Mouse (Mus musculus) CH12.LX (cell line): ENCODE results near the gene Actl10. TPM values are rescaled to one million over a fixed set of nuclear protein-coding genes. Genes with fewer than 3 reads are reported as not detected.

Source experiments
- DNase-seq: peaks from one replicate; pipeline ENCODE4 v3.0.0-alpha.2; 2013; ENCODE audit errors: extremely low read depth
- H3K27ac ChIP-seq: 2 replicates; pipeline ENCODE4 v1.5.1; 2012; ENCODE audit warnings: low read depth, mild to moderate bottlenecking, control low read depth, moderate library complexity; ENCODE audit not compliant: insufficient read depth
- H3K27me3 ChIP-seq: replicated peaks from 2 replicates; pipeline ENCODE3; 2012; ENCODE audit warnings: inconsistent platforms
- H3K36me3 ChIP-seq, 2 experiments: replicated peaks in 1 of 2; 2 replicates each; pipeline versions ENCODE3 to v1.6.1; 2012; ENCODE audit warnings: inconsistent platforms in 1 of 2, low read length in 1 of 2, mild to moderate bottlenecking in 1 of 2, mixed read lengths in 1 of 2, moderate library complexity in 1 of 2; ENCODE audit not compliant: control insufficient read depth in 1 of 2, insufficient read depth in 1 of 2
- H3K4me1 ChIP-seq, 2 experiments: 2 replicates each; pipeline ENCODE4 v1.6.1; 2012; ENCODE audit warnings: inconsistent platforms in 1 of 2, moderate library complexity in 1 of 2; ENCODE audit not compliant: insufficient read depth in 2 of 2, control insufficient read depth in 1 of 2
- H3K4me2 ChIP-seq: 2 replicates; pipeline ENCODE4 v1.6.1; 2012; ENCODE audit warnings: low read depth, mild to moderate bottlenecking, control low read depth; ENCODE audit not compliant: poor library complexity, insufficient read depth, severe bottlenecking
- H3K4me3 ChIP-seq, 3 experiments: fragments of 150-350 bp in 1 of 3; sonication (generic) in 1 of 3; replicated peaks in 1 of 3; 2 replicates each; pipeline versions ENCODE3 to v1.5.1; 2011 to 2012; ENCODE audit warnings: low read depth in 2 of 3, low read length in 2 of 3, mild to moderate bottlenecking in 2 of 3, moderate library complexity in 2 of 3, control low read depth in 1 of 3, improper control_type of control experiment in 1 of 3, inconsistent platforms in 1 of 3, mixed read lengths in 1 of 3; ENCODE audit not compliant: poor library complexity in 1 of 3
- H3K79me2 ChIP-seq: replicated peaks from 2 replicates; pipeline ENCODE4 v1.6.1; 2012; ENCODE audit warnings: mild to moderate bottlenecking, moderate library complexity; ENCODE audit not compliant: control insufficient read depth, poor library complexity, insufficient read depth, severe bottlenecking; ENCODE audit errors: extremely low read depth
- H3K9ac ChIP-seq: 2 replicates; pipeline ENCODE4 v1.6.1; 2012; ENCODE audit warnings: low read depth, mild to moderate bottlenecking, control low read depth, moderate library complexity; ENCODE audit not compliant: insufficient read depth
- H3K9me3 ChIP-seq: replicated peaks from 2 replicates; pipeline ENCODE3; 2012; ENCODE audit warnings: low read length, inconsistent platforms, mixed read lengths
- CTCF ChIP-seq, 2 experiments: IDR thresholded peaks in 1 of 2; conservative IDR thresholded peaks in 1 of 2; 2 replicates each; pipeline ENCODE4 v1.5.1; 2011 to 2012; ENCODE audit warnings: low read depth in 2 of 2, low read length in 2 of 2, improper control_type of control experiment in 1 of 2, inconsistent platforms in 1 of 2, mild to moderate bottlenecking in 1 of 2, moderate library complexity in 1 of 2
- ELF1 ChIP-seq: IDR thresholded peaks from 2 replicates; pipeline ENCODE4 v1.6.1; 2014; ENCODE audit warnings: low read depth, mild to moderate bottlenecking, inconsistent platforms, low read length, improper control_type of control experiment
- HCFC1 ChIP-seq: IDR thresholded peaks from 2 replicates; pipeline ENCODE4 v1.6.1; 2012; ENCODE audit warnings: low read depth, mild to moderate bottlenecking, inconsistent platforms, low read length, improper control_type of control experiment
- JUN ChIP-seq: IDR thresholded peaks from 2 replicates; pipeline ENCODE4 v1.6.1; 2011; ENCODE audit warnings: low read depth, mild to moderate bottlenecking, low read length, improper control_type of control experiment, moderate library complexity; ENCODE audit not compliant: insufficient read depth
- MAZ ChIP-seq: IDR thresholded peaks from 2 replicates; pipeline ENCODE4 v1.6.1; 2012; ENCODE audit warnings: low read depth, mild to moderate bottlenecking, inconsistent platforms, low read length, improper control_type of control experiment, moderate library complexity
- PAX5 ChIP-seq: IDR thresholded peaks from 2 replicates; pipeline ENCODE4 v1.6.1; 2012; ENCODE audit warnings: low read length, inconsistent platforms, mixed read lengths
- POLR2AphosphoS2 ChIP-seq: IDR thresholded peaks from 2 replicates; pipeline ENCODE4 v1.6.1; 2011; ENCODE audit warnings: low read depth, low read length, improper control_type of control experiment
- RAD21 ChIP-seq: IDR thresholded peaks from 2 replicates; pipeline ENCODE4 v1.6.1; 2011; ENCODE audit warnings: low read depth, mild to moderate bottlenecking, low read length, improper control_type of control experiment, moderate library complexity
- SMC3 ChIP-seq: IDR thresholded peaks from 2 replicates; pipeline ENCODE4 v1.6.1; 2011; ENCODE audit warnings: low read depth, low read length, improper control_type of control experiment
- TCF12 ChIP-seq: IDR thresholded peaks from 2 replicates; pipeline ENCODE4 v1.6.1; 2014; ENCODE audit warnings: low read depth, mild to moderate bottlenecking, inconsistent platforms, low read length, improper control_type of control experiment
- ZKSCAN1 ChIP-seq: IDR thresholded peaks from 2 replicates; pipeline ENCODE4 v1.6.1; 2012; ENCODE audit warnings: low read depth, inconsistent platforms, low read length, improper control_type of control experiment, borderline replicate concordance
- dilution Hi-C: fragments of 300-500 bp; cut with MboI; formaldehyde crosslinking; loops from 2 replicates; pipeline ENCODE4 v1.14.3; 2020; ENCODE audit warnings: low sequenced_read_pairs; ENCODE audit not compliant: extremely low pct_unique_long_range_greater_than_20kb, extremely low pct_ligation_motif_present
- in situ Hi-C: fragments of 300-500 bp; cut with MboI; formaldehyde crosslinking; loops from 3 replicates; pipeline ENCODE4 v1.14.3; 2019; ENCODE audit warnings: low sequenced_read_pairs, low pct_ligation_motif_present, low pct_unique_long_range_greater_than_20kb, mixed read lengths
- polyA plus RNA-seq: library from polyadenylated mRNA; unstranded; fragments of >175 nt; gene quantifications from 2 replicates; pipeline ENCODE4 v1.2.1, GENCODE M21; 2012; ENCODE audit warnings: low read depth; ENCODE audit not compliant: insufficient read length
- total RNA-seq, 2 experiments: library from RNA; depleted of rRNA; stranded (reverse); fragments of 300-350 nt in 1 of 2; fragments of >200 nt in 1 of 2; gene quantifications; 2 replicates each; pipeline ENCODE4 v1.2.3; 2012 to 2014

The Actl10 gene
- total and polyA plus RNA-seq, 3 experiments, result 0.20 to 0.25 TPM; not detected in 1

GRCm38 (mm10) chr2:154538710-154539109 lies 12.9 kb upstream of the Actl10 start:
- H3K36me3 ChIP-seq, result peaks cover 20 to 79% of the 10 kb centered on the region in 2 experiments
- DNase-seq, result no peak

GRCm38 (mm10) chr2:154539720-154540119 lies 11.9 kb upstream of the Actl10 start:
- TF ChIP-seq SMC3 (peak; percentile 68), PAX5 (no peak), RAD21 (peak; percentile 74), TCF12 (no peak), CTCF (conservative IDR thresholded peaks at IDR 0.05 in 1 of 2, IDR thresholded peaks at IDR 0.05 in 1 of 2; ENCODE audit: low read depth in 2 of 2, low read length in 2 of 2) (peak in 1 of 2 experiments; percentile 75; a peak in 3 of 4 replicates), POLR2AphosphoS2 (0 out of 2 replicates have a peak, but pooled peaks have one; percentile 22)
- Histone ChIP-seq H3K9ac (no peak overlapping the region), H3K4me1 (peaks cover 0 to 10% of the 10 kb centered on the region in 2 experiments; a peak in 2 of 4 replicates), H3K79me2 (no peaks in the 10 kb centered on the region), H3K9me3 (no peaks in the 10 kb centered on the region), H3K27me3 (no peaks in the 10 kb centered on the region), H3K36me3 (peaks cover 15 to 81% of the 10 kb centered on the region in 2 experiments), H3K4me2 (no peak overlapping the region), H3K27ac (no peak overlapping the region), H3K4me3 (no peak overlapping the region)
- DNase-seq, result peak; percentile 37
- in situ Hi-C loops, result no loop called here
- dilution Hi-C loops, result no loop called here

More at GRCm38 (mm10) chr2:154538710-154539109, 12.9 kb upstream of the Actl10 start:
- Histone ChIP-seq H3K4me2 (no peak overlapping the region), H3K79me2 (no peaks in the 10 kb centered on the region), H3K4me1 (no peaks in the 10 kb centered on the region), H3K27me3 (no peaks in the 10 kb centered on the region), H3K9ac (no peak overlapping the region), H3K27ac (no peak overlapping the region), H3K4me3 (no peak overlapping the region), H3K9me3 (no peaks in the 10 kb centered on the region)
- in situ Hi-C loops, result no loop called here
- TF ChIP-seq TCF12, result no peak
- dilution Hi-C loops, result no loop called here

- dilution Hi-C loops, result no loop called here
- no peak for TF ChIP-seq HCFC1
- no peak for TF ChIP-seq ELF1
- peak in 1 of 2 experiments; percentile 35; a peak in 2 of 4 replicates for TF ChIP-seq CTCF (conservative IDR thresholded peaks at IDR 0.05 in 1 of 2, IDR thresholded peaks at IDR 0.05 in 1 of 2; ENCODE audit: low read depth in 2 of 2, low read length in 2 of 2)
- TF ChIP-seq MAZ, result no peak
- TF ChIP-seq JUN, result no peak
- no peak for TF ChIP-seq ZKSCAN1
- Histone ChIP-seq H3K27ac (no peak overlapping the region), H3K27me3 (no peaks in the 10 kb centered on the region), H3K4me2 (no peak overlapping the region), H3K4me3 (no peak overlapping the region), H3K4me1 (peaks cover 0 to 14% of the 10 kb centered on the region in 2 experiments; a peak in 2 of 4 replicates), H3K36me3 (peaks cover 6 to 81% of the 10 kb centered on the region in 2 experiments), H3K79me2 (no peaks in the 10 kb centered on the region), H3K9ac (no peak overlapping the region), H3K9me3 (no peaks in the 10 kb centered on the region)
- in situ Hi-C loops, result no loop called here
- no peak for DNase-seq
Measured at GRCm38 (mm10) chr2:154541630-154542029, 9.9 kb upstream of the Actl10 start.
